Mouse (Mus musculus): ENCODE data around the gene Rab40c. TPM values are rescaled to one million over a fixed set of nuclear protein-coding genes. Genes with fewer than 3 reads are reported as not detected.

Rab40c gene
- total RNA-seq, 2 experiments from 2014 or later: 41.9 to 49.9 TPM

- no peak for DNase-seq (ENCODE audit: low spot score in 2 of 2)
These were observed 27.4 kb upstream of the Rab40c start for GRCm38 (mm10) chr17:25946891-25947290.

GRCm38 (mm10) chr17:25946349-25946748 lies 26.8 kb upstream of the Rab40c start:
- DNase-seq (ENCODE audit: low spot score in 2 of 2): no peak

- no peak for DNase-seq (ENCODE audit: low spot score in 2 of 2)
These were observed 26.1 kb upstream of the Rab40c start for GRCm38 (mm10) chr17:25945517-25946155.

- DNase-seq (ENCODE audit: low spot score in 2 of 2): no peak
These were observed 25.0 kb upstream of the Rab40c start, which contains the start of the genes Pigq and Nhlrc4 for GRCm38 (mm10) chr17:25944366-25945163. Pigq (minus strand) TSS chr17:25944936. Nhlrc4 (minus strand) TSS chr17:25944961.

- DNase-seq (ENCODE audit: low spot score in 2 of 2): no peak
These were observed 24.2 kb upstream of the Rab40c start for GRCm38 (mm10) chr17:25943769-25944168.

- DNase-seq (ENCODE audit: low spot score in 2 of 2): no peak
These were observed 23.7 kb upstream of the Rab40c start for GRCm38 (mm10) chr17:25943221-25943620.

- DNase-seq (ENCODE audit: low spot score in 2 of 2): no peak
These were observed 23.1 kb upstream of the Rab40c start for GRCm38 (mm10) chr17:25942597-25943151.

GRCm38 (mm10) chr17:25941511-25942241 lies 22.1 kb upstream of the Rab40c start:
- DNase-seq (ENCODE audit: low spot score in 2 of 2): peak; percentile 76 to 85

GRCm38 (mm10) chr17:25934526-25934925 lies 15.0 kb upstream of the Rab40c start:
- DNase-seq (ENCODE audit: low spot score in 2 of 2): no peak

- peak; percentile 38 to 51 for DNase-seq (ENCODE audit: low spot score in 2 of 2)
These were observed 5.8 kb upstream of the Rab40c start for GRCm38 (mm10) chr17:25925348-25925747.

- DNase-seq (ENCODE audit: low spot score in 2 of 2): no peak
These were observed 2.6 kb upstream of the Rab40c start for GRCm38 (mm10) chr17:25922120-25922519.

- DNase-seq (ENCODE audit: low spot score in 2 of 2): peak; percentile 100
These were observed 487 bp upstream of the Rab40c start for GRCm38 (mm10) chr17:25919786-25920642.

GRCm38 (mm10) chr17:25918037-25918750 lies 1.3 kb downstream of the Rab40c start:
- no peak for DNase-seq (ENCODE audit: low spot score in 2 of 2)

- no peak for DNase-seq (ENCODE audit: low spot score in 2 of 2)
These were observed 2.4 kb downstream of the Rab40c start for GRCm38 (mm10) chr17:25916931-25917647.

- no peak for DNase-seq (ENCODE audit: low spot score in 2 of 2)
These were observed 5.2 kb downstream of the Rab40c start for GRCm38 (mm10) chr17:25914295-25914694.

- no peak for DNase-seq (ENCODE audit: low spot score in 2 of 2)
These were observed 5.7 kb downstream of the Rab40c start for GRCm38 (mm10) chr17:25913877-25914275.

GRCm38 (mm10) chr17:25913186-25913876 lies 6.2 kb downstream of the Rab40c start:
- DNase-seq (ENCODE audit: low spot score in 2 of 2): no peak

GRCm38 (mm10) chr17:25911816-25912215 lies 7.7 kb downstream of the Rab40c start:
- DNase-seq (ENCODE audit: low spot score in 2 of 2): no peak

- DNase-seq (ENCODE audit: low spot score in 2 of 2): no peak
These were observed 11.9 kb downstream of the Rab40c start for GRCm38 (mm10) chr17:25907640-25908039.
